Mouse (Mus musculus) CH12F3 (cell line): ENCODE results near the gene Ing2.

Experiments
- in situ Hi-C: fragments of 300-500 bp; cut with MboI; formaldehyde crosslinking; loops from 2 replicates; pipeline ENCODE4 v1.14.3; 2020; ENCODE audit warnings: low sequenced_read_pairs

Ing2 gene

GRCm38 (mm10) chr8:47674777-47675710 lies at the start of gene Ing2:
TSS of gene Ing2 (minus strand) at chr8:47675556.
- in situ Hi-C loops, result no loop called here

GRCm38 (mm10) chr8:47721609-47722008 lies 46.3 kb upstream of the Ing2 start:
- in situ Hi-C loops, result no loop called here

- in situ Hi-C loops, result no loop called here
Observed at GRCm38 (mm10) chr8:47718641-47719040, 43.3 kb upstream of the Ing2 start.

- in situ Hi-C loops, result no loop called here
Observed at GRCm38 (mm10) chr8:47713761-47714745, 38.7 kb upstream of the Ing2 start, which contains the start of gene Cdkn2aip. TSS of gene Cdkn2aip (minus strand) at chr8:47713932.

GRCm38 (mm10) chr8:47713171-47713663 lies 37.9 kb upstream of the Ing2 start:
- in situ Hi-C loops, result no loop called here

GRCm38 (mm10) chr8:47708106-47708505 lies 32.8 kb upstream of the Ing2 start:
- in situ Hi-C loops, result no loop called here

GRCm38 (mm10) chr8:47706746-47707145 lies 31.4 kb upstream of the Ing2 start:
- in situ Hi-C loops, result no loop called here

GRCm38 (mm10) chr8:47702333-47702732 lies 27.0 kb upstream of the Ing2 start:
- in situ Hi-C loops, result no loop called here

- in situ Hi-C loops, result no loop called here
Observed at GRCm38 (mm10) chr8:47697696-47698095, 22.3 kb upstream of the Ing2 start.

GRCm38 (mm10) chr8:47695431-47696105 lies 20.2 kb upstream of the Ing2 start:
- in situ Hi-C loops, result no loop called here

GRCm38 (mm10) chr8:47693119-47693518 lies 17.8 kb upstream of the Ing2 start:
- in situ Hi-C loops, result no loop called here

GRCm38 (mm10) chr8:47691831-47692230 lies 16.5 kb upstream of the Ing2 start:
- in situ Hi-C loops, result no loop called here

GRCm38 (mm10) chr8:47691303-47691702 lies 15.9 kb upstream of the Ing2 start:
- in situ Hi-C loops, result no loop called here

- in situ Hi-C loops, result no loop called here
Observed at GRCm38 (mm10) chr8:47690674-47691078, 15.3 kb upstream of the Ing2 start.

GRCm38 (mm10) chr8:47689704-47690326 lies 14.5 kb upstream of the Ing2 start:
- in situ Hi-C loops, result no loop called here

- in situ Hi-C loops, result no loop called here
Observed at GRCm38 (mm10) chr8:47684441-47684840, 9.1 kb upstream of the Ing2 start.

- in situ Hi-C loops, result no loop called here
Observed at GRCm38 (mm10) chr8:47683994-47684393, 8.6 kb upstream of the Ing2 start.

GRCm38 (mm10) chr8:47680306-47680705 lies 5.0 kb upstream of the Ing2 start:
- in situ Hi-C loops, result no loop called here

GRCm38 (mm10) chr8:47679603-47680002 lies 4.2 kb upstream of the Ing2 start:
- in situ Hi-C loops, result no loop called here

- in situ Hi-C loops, result no loop called here
Observed at GRCm38 (mm10) chr8:47676631-47677030, 1.3 kb upstream of the Ing2 start.
